Comparison of ENCODE assay signal across 7 mouse cellular contexts in the genomic region with DNA sequence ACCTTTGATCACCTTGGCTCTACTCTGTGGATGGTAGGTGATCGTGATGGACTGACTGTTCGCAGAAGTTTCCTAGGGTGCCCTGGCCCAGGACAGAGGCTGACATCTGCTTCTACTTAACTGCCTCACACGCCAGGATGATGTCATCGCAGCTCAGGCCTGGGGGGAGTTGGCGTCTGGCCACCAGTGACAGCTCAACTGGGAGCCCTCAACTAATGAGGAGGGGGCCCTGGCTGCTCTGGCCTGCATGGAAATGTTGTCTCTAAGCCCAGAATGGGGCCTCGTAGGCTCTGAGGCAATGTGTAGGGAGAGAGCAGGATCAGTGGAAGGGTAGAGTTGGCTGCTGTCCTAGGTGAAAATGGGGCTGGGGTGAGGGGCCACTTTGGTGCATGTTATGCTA.
DNase-seq lines count a peak whose midpoint lies in the region; ATAC-seq and TF ChIP-seq lines count a peak whose summit lies in the region.

No protein-coding gene starts in this region.

- no peak overlapping the region for H3K4me3 ChIP-seq in embryonic facial prominence, embryonic 15.5 days (replicated peaks)
- no peak overlapping the region for H3K4me3 ChIP-seq in stomach, postnatal 0 days (ENCODE audit: low read depth, low read length)

- no peaks in the 10 kb centered on the region for H3K9me3 ChIP-seq in embryonic facial prominence, embryonic 15.5 days (replicated peaks)
- no peaks in the 10 kb centered on the region for H3K9me3 ChIP-seq in stomach, postnatal 0 days (ENCODE audit: control insufficient read depth, low read length)

- no peak overlapping the region for H3K4me2 ChIP-seq in embryonic facial prominence, embryonic 15.5 days (replicated peaks)
- no peak overlapping the region for H3K4me2 ChIP-seq in stomach, postnatal 0 days (replicated peaks; ENCODE audit: low read depth)

- no peak overlapping the region for H3K9ac ChIP-seq in embryonic facial prominence, embryonic 15.5 days
- H3K9ac ChIP-seq in stomach, postnatal 0 days (ENCODE audit: low read length) = no peak overlapping the region

- H3K27ac ChIP-seq in embryonic facial prominence, embryonic 15.5 days (replicated peaks) = peak overlapping the region; percentile 72
- peak overlapping the region; percentile 63; the same call in 1 of the 2 replicates for H3K27ac ChIP-seq in stomach, postnatal 0 days (replicated peaks)

- DNase-seq in right cerebral cortex, postnatal 4 days = peak; percentile 28
- no peak for DNase-seq in right cerebral cortex, postnatal 14 days
- DNase-seq in heart, postnatal 4 days = peak; percentile 83
- peak; percentile 48 for DNase-seq in stomach, postnatal 0 days (ENCODE audit: low spot score)
- DNase-seq in cerebellum, adult 9-10 months = no peak

- ATAC-seq in embryonic facial prominence, embryonic 15.5 days (ENCODE audit: insufficient number of reproducible peaks, low FRiP score, low TSS enrichment, low read depth) = peak; percentile 82
- ATAC-seq in stomach, postnatal 0 days (ENCODE audit: low FRiP score, low TSS enrichment) = peak; percentile 76
- no peak for ATAC-seq in megakaryocyte, adult 5-6 weeks (ENCODE audit: poor library complexity, severe bottlenecking)

- H3K36me3 ChIP-seq in embryonic facial prominence, embryonic 15.5 days = no peaks in the 10 kb centered on the region
- H3K36me3 ChIP-seq in stomach, postnatal 0 days (ENCODE audit: control insufficient read depth, insufficient read depth, low read length) = no peaks in the 10 kb centered on the region

- no peaks in the 10 kb centered on the region for H3K27me3 ChIP-seq in embryonic facial prominence, embryonic 15.5 days
- no peaks in the 10 kb centered on the region for H3K27me3 ChIP-seq in stomach, postnatal 0 days (ENCODE audit: control insufficient read depth, insufficient read depth, low read length)

- TF ChIP-seq EP300 in stomach, postnatal 0 days (optimal IDR thresholded peaks at IDR 0.05) = no peak

- TF ChIP-seq CTCF in stomach, postnatal 0 days (IDR thresholded peaks at IDR 0.05; ENCODE audit: low read depth) = no peak

- peaks cover 18% of the 10 kb centered on the region for H3K4me1 ChIP-seq in embryonic facial prominence, embryonic 15.5 days
- no peaks in the 10 kb centered on the region for H3K4me1 ChIP-seq in stomach, postnatal 0 days (replicated peaks; ENCODE audit: control insufficient read depth, insufficient read depth)

- WGBS in embryonic facial prominence, embryonic 15.5 days = 16% methylated on average over 6 of the region's 6 CpGs
- 37% methylated on average over 6 of the region's 6 CpGs for WGBS in stomach, postnatal 0 days

Comparison
In these comparisons a context has a peak if more than half of its experiments do, and no peak if none do; other contexts are left out.
1. DNase-seq: peak in right cerebral cortex, postnatal 4 days (single experiment), heart, postnatal 4 days (single experiment) and stomach, postnatal 0 days (single experiment); none in right cerebral cortex, postnatal 14 days (single experiment) and cerebellum, adult 9-10 months (single experiment).